Comparison of ENCODE assay signal across 13 mouse cellular contexts in genomic region chr11:69510796-69511496, GRCm38 (mm10). TPM values are rescaled to one million over a fixed set of nuclear protein-coding genes. Genes with fewer than 3 reads are reported as not detected.
DNase-seq lines count a peak whose midpoint lies in the region; ATAC-seq and TF ChIP-seq lines count a peak whose summit lies in the region.
"Had no signal": no experiment of that assay in that cellular context is flagged by ENCODE, and none has a peak within 500 bp of the region (broad histone marks: within the 10 kb centered on the region; RNA-seq: fewer than 3 reads in every experiment).

No protein-coding gene starts in this region.

- no peaks in the 10 kb centered on the region for H3K79me2 ChIP-seq in MEL (ENCODE audit: control insufficient read depth, insufficient read depth, low read length, poor library complexity)

- no peak overlapping the region for H3K4me2 ChIP-seq in forebrain, embryonic 14.5 days (ENCODE audit: low read length)
- H3K4me2 ChIP-seq in embryonic facial prominence, embryonic 12.5 days (replicated peaks): no peak overlapping the region
- H3K4me2 ChIP-seq in liver, embryonic 12.5 days: peak overlapping the region; percentile 54

- 52% methylated on average over 7 of the region's 7 CpGs for WGBS in forebrain, embryonic 10.5 days
- 64% methylated on average over 7 of the region's 7 CpGs for WGBS in forebrain, embryonic 14.5 days
- 23% methylated on average over 7 of the region's 7 CpGs for WGBS in embryonic facial prominence, embryonic 12.5 days
- WGBS in liver, embryonic 12.5 days (ENCODE audit: insufficient replicate concordance): 5% methylated on average over 7 of the region's 7 CpGs

- ATAC-seq in forebrain, embryonic 14.5 days: no peak
- no peak for ATAC-seq in embryonic facial prominence, embryonic 12.5 days (ENCODE audit: insufficient number of reproducible peaks, insufficient read depth, low FRiP score, low TSS enrichment)
- peak; percentile 87 for ATAC-seq in liver, embryonic 12.5 days
- no peak for ATAC-seq in monocyte, adult 5-6 weeks (replicated peaks; ENCODE audit: insufficient number of reproducible peaks, low FRiP score, low TSS enrichment, poor library complexity, severe bottlenecking)

- peak; percentile 99 for TF ChIP-seq EP300 in MEL (IDR thresholded peaks at IDR 0.05; ENCODE audit: low read depth in 1 of 2, low read length in 2 of 2)

- no peaks in the 10 kb centered on the region for H3K9me3 ChIP-seq in forebrain, embryonic 10.5 days
- H3K9me3 ChIP-seq in forebrain, embryonic 14.5 days (replicated peaks; ENCODE audit: control insufficient read depth, low read length): no peaks in the 10 kb centered on the region
- no peaks in the 10 kb centered on the region for H3K9me3 ChIP-seq in MEL (replicated peaks; ENCODE audit: insufficient read depth, low read length)
- H3K9me3 ChIP-seq in embryonic facial prominence, embryonic 12.5 days: no peaks in the 10 kb centered on the region
- H3K9me3 ChIP-seq in liver, embryonic 12.5 days (replicated peaks): no peaks in the 10 kb centered on the region

- H3K9ac ChIP-seq in forebrain, embryonic 14.5 days (ENCODE audit: low read length): no peak overlapping the region
- H3K9ac ChIP-seq in MEL (ENCODE audit: control insufficient read depth, low read depth, low read length, poor library complexity, severe bottlenecking): peak overlapping the region; percentile 46
- H3K9ac ChIP-seq in embryonic facial prominence, embryonic 12.5 days: no peak overlapping the region
- peak overlapping the region; percentile 39; the same call in 1 of the 2 replicates for H3K9ac ChIP-seq in liver, embryonic 12.5 days

- no peak for DNase-seq in forebrain, embryonic 10.5 days (ENCODE audit: extremely low spot score, low spot score)
- DNase-seq in forebrain, embryonic 14.5 days (ENCODE audit: low spot score): no peak
- peak; percentile 73 for DNase-seq in MEL (ENCODE audit: low read depth, low spot score)
- DNase-seq in gastrocnemius, postnatal 4 days (ENCODE audit: low spot score in 2 of 2): no peak
- no peak for DNase-seq in spleen, postnatal 10 days (ENCODE audit: low spot score in 2 of 2)
- DNase-seq: B cell, adult 2 months; cerebellum, adult 9-10 months; kidney, postnatal 10 days had no signal

- H3K27ac ChIP-seq in forebrain, embryonic 10.5 days: 0 out of 2 replicates have a peak overlapping the region, but pooled peaks have one; percentile 5
- no peak overlapping the region for H3K27ac ChIP-seq in forebrain, embryonic 14.5 days (ENCODE audit: low read depth, low read length)
- peak overlapping the region; percentile 89 for H3K27ac ChIP-seq in MEL (ENCODE audit: control insufficient read depth, low read depth, low read length)
- 0 out of 2 replicates have a peak overlapping the region, but pooled peaks have one; percentile 4 for H3K27ac ChIP-seq in embryonic facial prominence, embryonic 12.5 days
- H3K27ac ChIP-seq in liver, embryonic 12.5 days: peak overlapping the region; percentile 78

- TF ChIP-seq POLR2A in MEL (IDR thresholded peaks at IDR 0.05; ENCODE audit: control insufficient read depth in 1 of 2, insufficient read depth in 1 of 2, low read depth in 1 of 2, low read length in 2 of 2, poor library complexity in 1 of 2): no peak

- no peaks in the 10 kb centered on the region for H3K36me3 ChIP-seq in forebrain, embryonic 10.5 days (replicated peaks)
- no peaks in the 10 kb centered on the region for H3K36me3 ChIP-seq in forebrain, embryonic 14.5 days (ENCODE audit: control insufficient read depth, insufficient read depth, low read length)
- peaks cover 0 to 18% of the 10 kb centered on the region in 2 experiments; a peak in 2 of 4 replicates for H3K36me3 ChIP-seq in MEL (ENCODE audit: control insufficient read depth in 1 of 2, insufficient read depth in 2 of 2, low read length in 2 of 2)
- no peaks in the 10 kb centered on the region for H3K36me3 ChIP-seq in embryonic facial prominence, embryonic 12.5 days
- no peaks in the 10 kb centered on the region for H3K36me3 ChIP-seq in liver, embryonic 12.5 days

- TF ChIP-seq RAD21 in MEL (IDR thresholded peaks at IDR 0.05; ENCODE audit: low read depth, low read length): no peak

- no peaks in the 10 kb centered on the region for H3K27me3 ChIP-seq in forebrain, embryonic 10.5 days (ENCODE audit: poor library complexity, severe bottlenecking)
- no peaks in the 10 kb centered on the region for H3K27me3 ChIP-seq in forebrain, embryonic 14.5 days (replicated peaks; ENCODE audit: control insufficient read depth, insufficient read depth, low read length)
- peaks cover 0 to 2% of the 10 kb centered on the region in 2 experiments; a peak in 1 of 4 replicates for H3K27me3 ChIP-seq in MEL (ENCODE audit: control insufficient read depth in 1 of 2, insufficient read depth in 2 of 2, low read length in 2 of 2)
- H3K27me3 ChIP-seq in embryonic facial prominence, embryonic 12.5 days: no peaks in the 10 kb centered on the region
- H3K27me3 ChIP-seq in liver, embryonic 12.5 days (replicated peaks): peaks cover 15% of the 10 kb centered on the region

- peaks cover 9% of the 10 kb centered on the region for H3K4me1 ChIP-seq in forebrain, embryonic 10.5 days
- no peaks in the 10 kb centered on the region for H3K4me1 ChIP-seq in forebrain, embryonic 14.5 days (ENCODE audit: control insufficient read depth, insufficient read depth, low read length)
- peaks cover 14 to 28% of the 10 kb centered on the region in 2 experiments for H3K4me1 ChIP-seq in MEL (ENCODE audit: control insufficient read depth in 1 of 2, insufficient read depth in 2 of 2, low read length in 2 of 2)
- peaks cover 16% of the 10 kb centered on the region for H3K4me1 ChIP-seq in embryonic facial prominence, embryonic 12.5 days
- peaks cover 42% of the 10 kb centered on the region for H3K4me1 ChIP-seq in liver, embryonic 12.5 days

- no peak for TF ChIP-seq CTCF in MEL (IDR thresholded peaks at IDR 0.05 in 2 of 3, conservative IDR thresholded peaks at IDR 0.05 in 1 of 3; ENCODE audit: control insufficient read depth in 1 of 3, insufficient read depth in 1 of 3, low read depth in 2 of 3, low read length in 3 of 3, poor library complexity in 1 of 3, severe bottlenecking in 1 of 3)

- H3K4me3 ChIP-seq in forebrain, embryonic 10.5 days: no peak overlapping the region
- H3K4me3 ChIP-seq in forebrain, embryonic 14.5 days (ENCODE audit: low read depth, low read length): no peak overlapping the region
- peak overlapping the region; percentile 17 to 22; a peak in 3 of 4 replicates for H3K4me3 ChIP-seq in MEL (ENCODE audit: control insufficient read depth in 1 of 2, insufficient read depth in 1 of 2, low read depth in 2 of 2, low read length in 2 of 2)
- H3K4me3 ChIP-seq in embryonic facial prominence, embryonic 12.5 days: no peak overlapping the region
- H3K4me3 ChIP-seq in liver, embryonic 12.5 days: peak overlapping the region; percentile 11; the same call in 1 of the 2 replicates
- H3K4me3 ChIP-seq: myocyte had no signal

TF ChIP-seq in MEL, 35 proteins besides CTCF, POLR2A, EP300 and RAD21 (continues in another document):
- no peak for TF ChIP-seq NRF1 (IDR thresholded peaks at IDR 0.05; ENCODE audit: insufficient read depth, low read depth, low read length, poor library complexity, severe bottlenecking)
- TF ChIP-seq ETS1 (IDR thresholded peaks at IDR 0.05; ENCODE audit: low read depth, low read length): peak; percentile 95
- peak; percentile 26; the same call in 1 of the 2 replicates for TF ChIP-seq ZC3H11A (IDR thresholded peaks at IDR 0.05; ENCODE audit: low read depth, low read length)
- TF ChIP-seq MAX (IDR thresholded peaks at IDR 0.05; ENCODE audit: low read length): no peak
- no peak for TF ChIP-seq UBTF (IDR thresholded peaks at IDR 0.05; ENCODE audit: borderline replicate concordance, insufficient read depth, low read depth, low read length)
- TF ChIP-seq USF1 (IDR thresholded peaks at IDR 0.05; ENCODE audit: low read depth, low read length): no peak
- TF ChIP-seq POLR2AphosphoS2 (IDR thresholded peaks at IDR 0.05; ENCODE audit: low read length): no peak
- TF ChIP-seq CHD1 (IDR thresholded peaks at IDR 0.05; ENCODE audit: low read depth, low read length): no peak
- TF ChIP-seq BHLHE40 (IDR thresholded peaks at IDR 0.05; ENCODE audit: borderline replicate concordance, low read depth, low read length): peak; percentile 85; the same call in 1 of the 2 replicates
- peak; percentile 17; the same call in 1 of the 2 replicates for TF ChIP-seq ZKSCAN1 (IDR thresholded peaks at IDR 0.05; ENCODE audit: low read depth, low read length)
- TF ChIP-seq GATA1 (IDR thresholded peaks at IDR 0.05; ENCODE audit: low read depth, low read length): peak; percentile 99
- TF ChIP-seq TBP (IDR thresholded peaks at IDR 0.05; ENCODE audit: low read depth, low read length): 0 out of 2 replicates have a peak, but pooled peaks have one; percentile 13
- peak; percentile 99 for TF ChIP-seq RCOR1 (IDR thresholded peaks at IDR 0.05; ENCODE audit: low read depth, low read length)
- TF ChIP-seq CHD2 (IDR thresholded peaks at IDR 0.05; ENCODE audit: low read length): no peak; the same call in 1 of the 2 replicates

RNA-seq across cellular contexts. Expression of gene Dnah2, which starts 38.0 kb away (rescaled TPM):
- polyA plus RNA-seq in forebrain, embryonic 10.5 days (2016; fragmentation: Nextera tagmentation; extraction: Ambion mirVana): 1.5 TPM in 2 replicates
- 2.7 and 3.8 TPM in 2 replicates for polyA plus RNA-seq in forebrain, embryonic 14.5 days (2014; fragmentation: Nextera tagmentation; extraction: Ambion mirVana)
- under 0.01 and 0.04 TPM in 2 replicates for total RNA-seq in MEL (2012; rRNA removed)
- under 1 TPM in 1 of 2 experiments, not detected in 1; 0.07 TPM for polyA plus RNA-seq in MEL (2012; ENCODE audit: insufficient read depth in 1 of 2, insufficient read length in 2 of 2, low read depth in 1 of 2, low replicate concordance in 2 of 2, missing spikeins in 1 of 2)
- 2.4 and 2.8 TPM in 2 replicates for polyA plus RNA-seq in embryonic facial prominence, embryonic 12.5 days (2016; fragmentation: Nextera tagmentation; extraction: Ambion mirVana)
- polyA plus RNA-seq in liver, embryonic 12.5 days (2016; fragmentation: Nextera tagmentation; extraction: Ambion mirVana): 0.06 and 0.17 TPM in 2 replicates
- total RNA-seq in gastrocnemius, postnatal 4 days (2021): under 1 TPM; 0.47 to 0.93 TPM
- total RNA-seq in monocyte, adult 5-6 weeks (2017): 1.4 to 6.4 TPM (median 4.7 TPM) in 3 replicates

RNA-seq across cellular contexts. Expression of gene Efnb3, which starts 49.1 kb away (rescaled TPM):
- polyA plus RNA-seq in forebrain, embryonic 10.5 days (2016; fragmentation: Nextera tagmentation; extraction: Ambion mirVana): 27.9 and 28.7 TPM in 2 replicates
- 38.6 and 48.2 TPM in 2 replicates for polyA plus RNA-seq in forebrain, embryonic 14.5 days (2014; fragmentation: Nextera tagmentation; extraction: Ambion mirVana)
- total RNA-seq in MEL (2012; rRNA removed): 0.20 and 0.23 TPM in 2 replicates
- under 1 TPM in 1 of 2 experiments, not detected in 1; 0.72 TPM for polyA plus RNA-seq in MEL (2012; ENCODE audit: insufficient read depth in 1 of 2, insufficient read length in 2 of 2, low read depth in 1 of 2, low replicate concordance in 2 of 2, missing spikeins in 1 of 2)
- 57.0 and 61.9 TPM in 2 replicates for polyA plus RNA-seq in embryonic facial prominence, embryonic 12.5 days (2016; fragmentation: Nextera tagmentation; extraction: Ambion mirVana)
- 1.7 and 2.3 TPM in 2 replicates for polyA plus RNA-seq in liver, embryonic 12.5 days (2016; fragmentation: Nextera tagmentation; extraction: Ambion mirVana)
- 1 to 10 TPM; 1.9 to 2.7 TPM for total RNA-seq in gastrocnemius, postnatal 4 days (2021)
- total RNA-seq in monocyte, adult 5-6 weeks (2017): 0.49 to 0.96 TPM in 2 of 3 replicates, not detected in the other
- total RNA-seq: liver, adult 2 months had no signal

Comparison
In these comparisons a context has a peak if more than half of its experiments do, and no peak if none do; other contexts are left out.
1. H3K4me3 ChIP-seq: peak in MEL (2 of 2) and liver, embryonic 12.5 days (single experiment); none in forebrain, embryonic 10.5 days (single experiment), forebrain, embryonic 14.5 days (single experiment) and embryonic facial prominence, embryonic 12.5 days (single experiment).
2. H3K9ac ChIP-seq: peak in MEL (single experiment) and liver, embryonic 12.5 days (single experiment); none in forebrain, embryonic 14.5 days (single experiment) and embryonic facial prominence, embryonic 12.5 days (single experiment).